Mouse (Mus musculus): ENCODE results near the gene Nus1.

Nus1 gene

DNA sequence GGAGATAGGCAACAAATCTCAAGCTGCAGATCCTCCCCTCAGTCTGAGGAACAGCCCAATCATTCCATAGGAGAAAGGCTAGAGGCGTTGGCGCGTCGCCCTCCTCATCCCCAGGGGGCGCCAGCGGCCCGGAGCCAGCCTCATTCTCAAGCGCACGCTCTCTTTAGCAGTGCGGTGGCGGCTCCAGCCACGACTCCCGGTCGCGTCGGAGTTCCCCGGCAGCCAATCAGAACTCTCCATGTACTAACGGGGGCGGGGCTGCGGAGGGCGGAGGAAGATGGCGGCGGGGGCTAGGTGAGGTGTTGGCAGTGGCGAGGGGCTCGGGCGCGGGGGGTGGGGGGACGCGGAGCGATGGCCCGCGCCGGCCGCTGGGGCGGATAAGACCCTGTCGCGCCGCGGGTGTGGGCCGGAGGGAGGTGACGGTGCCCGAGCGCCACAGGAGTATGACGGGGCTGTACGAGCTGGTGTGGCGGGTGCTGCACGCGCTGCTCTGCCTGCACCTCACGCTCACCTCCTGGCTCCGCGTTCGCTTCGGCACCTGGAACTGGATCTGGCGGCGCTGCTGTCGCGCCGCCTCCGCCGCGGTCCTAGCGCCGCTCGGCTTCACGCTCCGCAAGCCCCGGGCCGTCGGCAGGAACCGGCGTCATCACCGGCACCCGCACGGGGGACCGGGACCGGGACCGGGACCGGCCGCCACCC is at the start of gene Nus1:
Gene Nus1 (plus strand): TSS at position 249 of the 699 bp plus-strand sequence.
- peak; percentile 97 for DNase-seq (ENCODE audit: low spot score in 2 of 2)

DNA sequence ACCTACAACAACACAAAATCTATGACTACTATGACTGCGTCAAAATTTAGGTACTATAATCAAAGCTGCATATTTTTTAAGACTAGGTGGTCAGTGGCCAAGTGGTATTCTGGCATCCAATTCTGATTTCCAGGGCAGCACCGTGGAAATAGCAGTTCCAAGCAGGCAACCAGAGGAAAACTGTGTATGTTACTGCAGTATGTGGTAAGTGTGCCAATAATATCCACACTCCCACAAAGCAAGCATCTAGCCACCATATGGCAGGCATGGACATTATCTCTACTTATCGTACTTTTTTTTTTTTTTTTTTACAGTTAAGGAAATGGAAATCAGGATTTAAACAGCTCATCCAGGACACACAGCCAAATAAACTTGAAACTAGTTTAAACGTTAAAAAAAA is 49.0 kb upstream of the Nus1 start:
- peak in 1 of 2 experiments; percentile 44 for DNase-seq (ENCODE audit: low spot score in 2 of 2)

DNA sequence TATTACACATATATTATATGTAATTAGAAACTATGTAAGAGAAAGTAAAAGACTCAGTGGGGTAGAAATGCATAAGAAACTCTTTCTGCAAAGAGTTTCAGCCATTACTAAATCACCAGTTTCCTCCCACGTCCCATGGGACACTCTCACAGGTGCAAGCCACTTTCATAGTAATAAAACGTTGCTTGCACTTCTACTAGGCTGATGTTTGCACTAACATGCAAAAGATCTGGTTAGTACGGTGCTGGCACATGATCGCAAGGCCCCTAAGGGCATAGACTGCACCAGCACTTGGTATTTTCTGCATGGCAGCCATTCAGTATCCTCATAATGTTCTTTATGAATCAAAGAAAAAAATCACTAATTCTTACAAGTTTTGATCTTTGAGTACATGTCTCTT is 43.5 kb upstream of the Nus1 start:
- no peak for DNase-seq (ENCODE audit: low spot score in 2 of 2)

GRCm38 (mm10) chr10:52374651-52375050 is 42.7 kb upstream of the Nus1 start:
- no peak for DNase-seq (ENCODE audit: low spot score in 2 of 2)

DNA sequence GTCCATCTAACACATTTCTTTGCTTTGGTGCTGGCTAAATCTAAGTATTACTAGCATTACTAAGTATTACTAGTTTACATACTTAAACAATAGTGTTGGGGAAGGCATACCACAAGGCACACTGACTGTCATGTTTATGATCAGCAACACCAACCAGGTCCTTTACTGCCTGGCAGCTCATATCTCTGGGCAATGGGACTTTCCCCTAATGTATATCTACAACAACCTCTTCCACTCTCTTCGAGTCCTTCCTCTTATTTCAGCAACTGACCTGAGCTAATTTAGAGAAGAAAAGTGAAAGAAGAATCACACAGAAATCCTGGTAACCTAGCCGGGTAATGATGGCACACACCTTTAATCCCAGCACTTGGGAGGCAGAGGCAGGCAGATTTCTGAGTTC is 40.9 kb upstream of the Nus1 start:
- DNase-seq (ENCODE audit: low spot score in 2 of 2): no peak

GRCm38 (mm10) chr10:52377813-52378212 is 39.5 kb upstream of the Nus1 start:
- DNase-seq (ENCODE audit: low spot score in 2 of 2): no peak

GRCm38 (mm10) chr10:52381321-52381801 is 36.0 kb upstream of the Nus1 start:
- peak in 1 of 2 experiments; percentile 55 for DNase-seq (ENCODE audit: low spot score in 2 of 2)

DNA sequence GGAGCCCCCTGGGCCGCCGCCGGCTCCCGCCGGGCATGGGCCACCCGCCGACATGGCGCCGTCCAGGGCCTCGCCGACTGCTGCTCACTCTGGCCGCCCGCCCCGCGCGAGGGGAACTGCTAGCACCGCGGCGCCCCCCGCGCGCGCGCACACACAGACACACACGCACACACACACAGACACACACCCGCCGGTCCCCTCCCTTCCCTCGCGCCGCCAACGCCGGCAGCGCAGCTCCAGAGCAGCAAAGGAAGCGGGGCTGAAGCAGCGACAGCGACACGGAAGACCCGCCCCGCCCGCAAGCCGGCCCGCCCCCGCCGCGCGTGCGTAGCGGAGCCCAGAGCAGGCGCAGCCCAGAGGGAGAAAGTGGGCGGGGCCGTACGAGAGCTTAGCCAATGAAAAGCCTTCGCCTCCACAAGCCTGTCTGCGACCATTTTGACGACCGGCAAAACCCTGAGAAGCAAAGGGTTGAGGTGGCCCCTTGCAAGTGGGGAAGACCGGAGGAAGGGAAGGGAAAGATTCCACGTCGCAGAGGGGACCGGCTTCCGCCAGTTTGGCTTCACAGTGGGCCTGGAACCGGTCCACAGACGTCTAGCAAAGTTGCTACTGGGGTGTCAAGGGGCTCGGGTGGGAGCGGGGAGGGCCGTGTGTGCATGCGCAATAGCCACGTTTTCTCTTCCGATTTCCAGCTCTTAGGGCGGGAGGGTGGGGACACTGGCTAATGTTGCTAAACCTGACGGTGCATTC is 35.3 kb upstream of the Nus1 start, which contains the start of gene Gopc:
Gene Gopc (minus strand): TSS at position 280 of the 747 bp plus-strand sequence.
- peak; percentile 98 for DNase-seq (ENCODE audit: low spot score in 2 of 2)

- no peak for DNase-seq (ENCODE audit: low spot score in 2 of 2)
Measured at GRCm38 (mm10) chr10:52383022-52383421, 34.3 kb upstream of the Nus1 start.

GRCm38 (mm10) chr10:52383522-52383921 is 33.8 kb upstream of the Nus1 start:
- no peak for DNase-seq (ENCODE audit: low spot score in 2 of 2)

DNA sequence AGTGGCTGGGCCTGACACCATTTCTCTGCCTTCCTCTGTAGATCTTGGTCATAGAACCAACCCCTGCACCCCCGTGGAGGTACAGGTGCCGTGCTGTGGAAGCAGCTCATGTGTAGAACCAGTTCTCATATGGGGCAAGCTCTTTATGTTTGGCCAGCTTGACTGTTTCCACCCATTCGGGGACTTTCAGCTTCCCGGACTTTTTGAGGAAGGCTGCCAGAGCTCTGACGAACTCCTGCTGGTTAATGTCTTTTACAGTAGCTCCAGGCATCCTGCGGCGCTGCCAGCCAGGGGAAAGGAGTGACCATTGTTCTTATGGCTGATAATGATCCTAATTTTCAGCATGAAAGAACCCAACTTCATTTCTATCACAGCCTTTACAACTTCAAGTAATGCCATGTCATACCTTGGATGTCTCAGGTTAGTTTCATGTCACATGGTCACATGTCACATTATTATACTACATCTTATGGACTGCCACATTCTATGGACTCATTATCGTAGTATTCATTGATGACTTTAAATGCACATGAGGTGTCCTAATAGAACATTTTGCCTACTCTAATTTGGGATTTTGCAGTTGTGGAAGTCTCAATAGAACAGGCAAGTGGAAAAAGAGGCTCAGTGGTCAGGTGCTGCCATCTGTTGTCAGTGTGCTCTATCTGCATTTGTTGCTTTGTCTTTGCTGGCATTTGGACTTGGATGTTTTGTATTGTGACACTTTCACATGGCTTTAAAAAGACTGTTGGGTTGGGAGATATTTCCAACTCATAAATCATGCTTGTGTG is 32.3 kb upstream of the Nus1 start:
- peak; percentile 38 to 53 for DNase-seq (ENCODE audit: low spot score in 2 of 2)

GRCm38 (mm10) chr10:52387192-52387591 is 30.2 kb upstream of the Nus1 start:
- no peak for DNase-seq (ENCODE audit: low spot score in 2 of 2)

DNA sequence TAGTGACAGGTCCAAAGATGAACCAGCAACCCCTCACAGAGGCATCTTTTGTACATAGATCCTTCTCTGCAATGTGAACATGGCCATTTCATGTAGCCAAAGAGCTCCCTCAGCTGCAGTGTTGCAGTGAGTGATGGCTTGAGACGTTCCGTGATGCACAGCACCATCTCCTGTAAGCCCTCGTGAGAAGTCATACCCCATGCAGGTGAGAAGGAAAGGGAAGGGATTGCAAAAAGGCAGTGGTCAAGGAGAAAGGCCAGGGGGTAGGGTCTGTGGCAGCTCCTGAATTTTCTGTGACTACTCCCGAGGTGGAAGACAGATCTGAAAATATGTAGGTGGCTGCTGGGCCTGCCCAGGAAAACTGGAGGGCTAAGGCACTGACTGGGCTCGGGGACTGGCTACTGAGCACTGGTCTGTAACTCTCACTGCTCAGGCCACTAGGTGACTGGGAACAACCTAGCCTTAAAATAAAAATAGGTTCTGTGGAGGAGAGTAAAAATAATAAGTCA is 28.4 kb upstream of the Nus1 start, which contains the start of gene Nepn:
Gene Nepn (plus strand): TSS at position 51 of the 509 bp plus-strand sequence.
- no peak for DNase-seq (ENCODE audit: low spot score in 2 of 2)

- no peak for DNase-seq (ENCODE audit: low spot score in 2 of 2)
Measured at GRCm38 (mm10) chr10:52389438-52389837, 27.9 kb upstream of the Nus1 start.

- no peak for DNase-seq (ENCODE audit: low spot score in 2 of 2)
Measured at GRCm38 (mm10) chr10:52391208-52391607, 26.1 kb upstream of the Nus1 start.

- DNase-seq (ENCODE audit: low spot score in 2 of 2): no peak
Measured at GRCm38 (mm10) chr10:52396647-52397046, 20.7 kb upstream of the Nus1 start.

DNA sequence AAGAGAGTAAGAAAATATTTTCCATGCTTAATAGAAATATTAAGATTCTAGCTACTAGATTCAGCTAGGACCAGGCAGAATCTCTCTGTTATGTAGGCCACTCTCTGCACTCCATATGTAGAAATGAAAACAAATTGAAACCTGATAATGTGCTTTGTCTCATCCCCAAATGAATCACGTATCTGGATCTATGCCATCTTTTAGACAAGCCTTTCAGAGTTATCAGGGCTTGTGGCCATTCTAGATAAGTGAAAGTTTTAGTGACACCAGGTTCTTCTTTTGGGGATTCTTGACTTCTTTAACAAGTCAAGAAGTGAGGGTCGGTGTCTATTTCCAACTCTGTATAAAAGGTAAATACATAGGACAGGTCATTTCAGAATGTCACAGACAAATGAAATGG is 18.6 kb upstream of the Nus1 start:
- no peak for DNase-seq (ENCODE audit: low spot score in 2 of 2)

- no peak for DNase-seq (ENCODE audit: low spot score in 2 of 2)
Measured at GRCm38 (mm10) chr10:52399722-52400121, 17.6 kb upstream of the Nus1 start.

DNA sequence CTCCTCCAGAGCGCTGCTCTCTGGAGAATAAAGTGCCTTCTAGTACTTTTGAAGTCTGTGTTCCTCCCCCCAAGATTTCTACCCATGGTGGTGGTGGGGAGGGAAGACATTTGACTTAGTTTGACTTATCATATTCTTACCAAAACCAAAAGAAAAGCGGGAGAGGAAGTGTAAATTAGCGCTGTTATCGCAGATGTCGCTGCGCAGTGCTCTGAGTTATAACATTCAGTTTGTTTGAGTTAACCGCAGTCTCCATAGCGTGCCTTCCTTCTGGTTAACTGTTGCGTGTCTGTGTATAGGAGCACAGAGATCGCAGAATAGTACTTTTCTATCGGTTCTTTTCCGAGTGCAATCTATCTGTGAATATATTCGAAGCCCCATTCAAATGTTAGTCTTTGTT is 12.2 kb upstream of the Nus1 start:
- DNase-seq (ENCODE audit: low spot score in 2 of 2): no peak

GRCm38 (mm10) chr10:52407526-52407925 is 9.8 kb upstream of the Nus1 start:
- DNase-seq (ENCODE audit: low spot score in 2 of 2): no peak

DNA sequence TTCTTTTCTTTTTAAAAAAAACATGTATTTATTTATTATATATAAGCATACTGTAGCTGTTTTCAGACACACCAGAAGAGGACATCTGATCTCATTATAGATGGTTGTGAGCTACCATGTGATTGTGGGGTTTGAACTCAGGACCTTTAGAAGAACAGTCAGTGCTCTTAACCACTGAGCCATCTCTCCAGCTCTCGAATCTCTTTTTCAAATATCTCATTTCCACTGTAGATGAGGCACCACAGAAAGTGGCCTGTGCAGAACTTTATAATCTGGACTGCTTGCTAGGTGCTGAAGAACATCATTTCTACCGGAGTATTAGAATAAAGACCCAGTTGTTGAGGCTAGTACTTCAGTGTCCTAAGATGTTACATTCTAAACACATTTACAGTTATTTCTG is 2.3 kb upstream of the Nus1 start:
- DNase-seq (ENCODE audit: low spot score in 2 of 2): no peak

- no peak for DNase-seq (ENCODE audit: low spot score in 2 of 2)
Measured at GRCm38 (mm10) chr10:52416458-52416857, 889 bp upstream of the Nus1 start.

All from frontal cortex, postnatal 36 days (tissue).